Mouse (Mus musculus): ENCODE measurements around the gene Plrg1. TPM values are rescaled to one million over a fixed set of nuclear protein-coding genes. Genes with fewer than 3 reads are reported as not detected.

Plrg1 gene
- 32.6 TPM for polyA plus RNA-seq (2014; fragmentation: Illumina TruSeq; extraction: RNeasy Lipid Tissue Mini Kit (QIAGEN cat#74804); ENCODE audit: insufficient read depth, low read depth, low replicate concordance)

DNA sequence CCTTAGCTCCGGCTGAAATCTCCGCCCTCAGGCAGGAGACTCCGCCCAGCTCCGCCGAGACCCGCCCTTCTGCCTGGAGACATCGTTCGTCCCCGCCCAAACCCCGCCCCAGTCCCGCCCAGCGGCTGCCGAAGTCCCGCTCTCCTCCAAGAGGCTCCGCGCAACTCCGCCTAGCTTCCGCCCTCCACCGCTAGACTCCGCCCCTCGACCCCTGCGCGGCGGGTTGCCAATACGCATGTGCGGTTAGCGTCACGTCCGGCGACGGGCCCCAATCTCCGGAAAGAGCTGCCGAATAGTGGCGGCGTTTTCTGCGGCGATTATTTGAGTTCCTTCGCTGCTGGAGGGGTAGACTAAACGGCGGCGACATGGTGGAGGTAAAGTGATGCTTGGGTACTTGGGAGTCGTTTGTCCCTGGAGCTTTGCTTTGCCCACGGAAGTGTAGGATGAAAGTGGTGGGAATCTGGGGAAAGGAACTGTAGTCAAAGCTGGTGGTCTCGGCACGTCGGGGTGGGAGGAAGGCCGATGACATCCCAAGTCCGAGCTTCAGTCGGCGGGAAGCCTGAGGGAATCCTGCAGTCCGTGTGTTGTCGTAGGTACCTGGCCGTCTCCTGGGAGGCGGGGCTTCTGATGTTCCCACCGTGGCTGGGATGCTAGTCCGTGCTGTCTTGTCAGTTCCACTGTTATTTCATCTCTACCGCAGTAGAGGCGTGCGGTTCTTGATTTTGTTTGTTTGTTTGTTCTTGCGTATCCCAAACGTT is at the start of gene Plrg1:
TSS of gene Plrg1 (plus strand) at position 242 of the 758 bp plus-strand sequence.

DNA sequence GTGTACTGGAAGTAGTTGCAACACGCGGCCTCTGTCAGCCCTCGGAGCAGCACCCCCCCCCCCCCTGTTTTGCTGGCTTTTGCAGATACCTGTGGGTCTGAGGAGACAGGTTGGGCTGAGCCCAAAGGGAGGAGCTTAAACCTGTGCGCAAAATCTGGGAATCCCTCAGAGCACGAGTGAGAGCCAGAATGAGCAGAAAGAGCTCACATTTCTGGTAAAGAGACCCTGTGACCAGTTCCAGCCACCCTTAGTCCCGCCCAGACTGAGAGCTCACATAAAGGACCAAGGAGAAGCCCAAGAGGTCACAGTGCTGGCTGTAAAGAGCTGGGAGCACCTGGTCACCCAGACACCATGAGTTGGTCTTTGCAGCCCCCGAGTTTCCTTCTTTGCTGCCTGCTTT is 47.8 kb upstream of the Plrg1 start, which contains the start of gene Fgg:
TSS of gene Fgg (plus strand) at position 168 of the 400 bp plus-strand sequence.

DNA sequence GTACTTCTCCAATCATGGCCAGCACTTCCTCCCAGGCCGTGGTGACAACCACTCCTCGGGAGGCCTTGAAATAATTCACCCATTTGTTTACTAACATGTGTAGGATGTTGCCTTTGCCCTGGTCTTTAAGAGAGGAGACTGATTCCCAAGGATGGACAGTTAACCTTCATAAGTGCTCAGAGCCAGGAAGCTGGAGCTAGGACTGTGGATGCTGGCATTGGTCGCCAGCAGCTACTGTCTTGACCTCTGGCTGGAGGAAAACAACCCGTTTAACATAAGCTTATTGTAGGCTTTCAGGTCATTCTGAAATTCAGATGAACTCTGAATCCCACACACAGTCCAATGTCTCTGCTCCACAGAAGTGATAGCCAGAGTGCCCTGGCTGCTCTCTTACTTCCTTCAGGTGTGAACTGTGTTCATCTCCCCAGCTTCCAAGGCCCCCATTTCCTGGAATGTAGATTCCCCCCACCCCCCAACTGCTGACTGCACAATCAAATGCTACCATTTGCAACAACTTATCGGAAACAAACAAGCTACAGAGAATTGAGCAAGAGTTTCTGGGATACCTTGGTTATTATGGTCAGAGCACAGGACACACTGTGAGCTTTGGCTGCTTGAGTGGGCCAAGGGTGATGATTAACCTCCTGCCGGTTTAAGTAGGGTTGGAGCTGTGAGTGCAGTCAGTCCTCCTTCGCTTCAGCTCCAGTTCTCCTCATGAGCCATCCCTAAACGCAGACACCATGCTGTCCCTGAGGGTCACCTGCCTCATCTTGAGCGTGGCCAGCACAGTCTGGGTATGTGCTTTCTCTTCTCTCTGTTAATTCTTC is 29.6 kb upstream of the Plrg1 start, which contains the start of gene Fga:
TSS of gene Fga (plus strand) at position 602 of the 827 bp plus-strand sequence.

DNA sequence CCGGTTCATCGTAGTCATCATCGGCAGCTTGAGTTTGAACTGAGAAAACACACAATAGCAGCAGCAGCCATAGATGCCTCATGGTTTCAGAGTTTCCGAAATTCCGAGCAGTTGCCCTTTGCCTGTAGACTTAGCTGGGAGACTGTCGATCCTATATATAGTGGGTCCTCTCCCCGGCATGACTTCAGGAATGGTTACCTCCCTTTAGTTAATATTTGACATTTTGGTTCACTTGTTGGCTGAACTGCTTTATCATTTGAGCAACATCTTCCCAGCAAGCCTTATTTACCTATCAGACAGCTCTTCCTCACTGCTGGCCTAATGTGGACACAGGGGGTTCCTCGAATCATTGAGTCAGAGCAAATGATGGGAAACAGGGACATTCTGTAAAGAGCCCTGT is 5.6 kb upstream of the Plrg1 start, which contains the start of gene Fgb:
TSS of gene Fgb (minus strand) at position 184 of the 400 bp plus-strand sequence.

Other genes with a start within 250 kb of the Plrg1 start
- 1.1 TPM for gene Rbm46, start 179.0 kb upstream of the Plrg1 start, polyA plus RNA-seq (2014; fragmentation: Illumina TruSeq; extraction: RNeasy Lipid Tissue Mini Kit (QIAGEN cat#74804); ENCODE audit: insufficient read depth, low read depth, low replicate concordance)
- gene Lrat, start 151.5 kb upstream of the Plrg1 start, polyA plus RNA-seq (2014; fragmentation: Illumina TruSeq; extraction: RNeasy Lipid Tissue Mini Kit (QIAGEN cat#74804); ENCODE audit: insufficient read depth, low read depth, low replicate concordance) = 8.7 TPM
- 1.0 TPM for gene Fgg, start 47.8 kb upstream of the Plrg1 start, polyA plus RNA-seq (2014; fragmentation: Illumina TruSeq; extraction: RNeasy Lipid Tissue Mini Kit (QIAGEN cat#74804); ENCODE audit: insufficient read depth, low read depth, low replicate concordance)
- 0.11 TPM for gene Fga, start 29.4 kb upstream of the Plrg1 start, polyA plus RNA-seq (2014; fragmentation: Illumina TruSeq; extraction: RNeasy Lipid Tissue Mini Kit (QIAGEN cat#74804); ENCODE audit: insufficient read depth, low read depth, low replicate concordance)
- gene Fgb, start 5.7 kb upstream of the Plrg1 start, polyA plus RNA-seq (2014; fragmentation: Illumina TruSeq; extraction: RNeasy Lipid Tissue Mini Kit (QIAGEN cat#74804); ENCODE audit: insufficient read depth, low read depth, low replicate concordance) = not detected
- 0.06 TPM for gene Dchs2, start 72.4 kb downstream of the Plrg1 start, polyA plus RNA-seq (2014; fragmentation: Illumina TruSeq; extraction: RNeasy Lipid Tissue Mini Kit (QIAGEN cat#74804); ENCODE audit: insufficient read depth, low read depth, low replicate concordance)